Mouse (Mus musculus) cerebellum, adult 18-20 months (tissue): ENCODE measurements around the gene Cdkal1.

ENCODE experiments used
- DNase-seq, 2 experiments: peaks; one replicate each; pipeline ENCODE4 v3.0.0; 2021

Gene Cdkal1

GRCm38 (mm10) chr13:29808383-29808782, 47.1 kb downstream of the Cdkal1 start:
- DNase-seq = no peak

- no peak for DNase-seq
These were observed 47.5 kb downstream of the Cdkal1 start for GRCm38 (mm10) chr13:29807930-29808329.

- peak; percentile 51 to 67 for DNase-seq
These were observed 48.6 kb downstream of the Cdkal1 start for GRCm38 (mm10) chr13:29806871-29807270.

- DNase-seq = peak; percentile 30 to 44
These were observed 50.2 kb downstream of the Cdkal1 start for GRCm38 (mm10) chr13:29805296-29805695.

GRCm38 (mm10) chr13:29804034-29804433, 51.4 kb downstream of the Cdkal1 start:
- no peak for DNase-seq

GRCm38 (mm10) chr13:29802699-29803098, 52.8 kb downstream of the Cdkal1 start:
- DNase-seq = no peak

GRCm38 (mm10) chr13:29800078-29800477, 55.4 kb downstream of the Cdkal1 start:
- DNase-seq = no peak

GRCm38 (mm10) chr13:29792112-29792511, 63.4 kb downstream of the Cdkal1 start:
- DNase-seq = no peak

GRCm38 (mm10) chr13:29791439-29791838, 64.0 kb downstream of the Cdkal1 start:
- DNase-seq = no peak

- DNase-seq = no peak
These were observed 68.5 kb downstream of the Cdkal1 start for GRCm38 (mm10) chr13:29786984-29787383.

- no peak for DNase-seq
These were observed 70.6 kb downstream of the Cdkal1 start for GRCm38 (mm10) chr13:29784894-29785293.

- DNase-seq = no peak
These were observed 74.1 kb downstream of the Cdkal1 start for GRCm38 (mm10) chr13:29781332-29781731.

- DNase-seq = peak in 1 of 2 experiments; percentile 19
These were observed 74.8 kb downstream of the Cdkal1 start for GRCm38 (mm10) chr13:29780713-29781112.

- DNase-seq = no peak
These were observed 76.0 kb downstream of the Cdkal1 start for GRCm38 (mm10) chr13:29779519-29779918.

- DNase-seq = no peak
These were observed 76.4 kb downstream of the Cdkal1 start for GRCm38 (mm10) chr13:29779116-29779515.

GRCm38 (mm10) chr13:29778124-29778523, 77.3 kb downstream of the Cdkal1 start:
- no peak for DNase-seq

- no peak for DNase-seq
These were observed 78.2 kb downstream of the Cdkal1 start for GRCm38 (mm10) chr13:29777225-29777624.

- DNase-seq = no peak
These were observed 79.8 kb downstream of the Cdkal1 start for GRCm38 (mm10) chr13:29775603-29776230.

GRCm38 (mm10) chr13:29773563-29773962, 81.9 kb downstream of the Cdkal1 start:
- DNase-seq = no peak

GRCm38 (mm10) chr13:29772970-29773369, 82.5 kb downstream of the Cdkal1 start:
- no peak for DNase-seq

GRCm38 (mm10) chr13:29769647-29770436, 85.6 kb downstream of the Cdkal1 start:
- DNase-seq = no peak

- DNase-seq = no peak
These were observed 87.4 kb downstream of the Cdkal1 start for GRCm38 (mm10) chr13:29768104-29768503.

GRCm38 (mm10) chr13:29767587-29767986, 87.9 kb downstream of the Cdkal1 start:
- DNase-seq = no peak

GRCm38 (mm10) chr13:29766377-29766776, 89.1 kb downstream of the Cdkal1 start:
- no peak for DNase-seq
